In genomic region chr15:102546677-102547427, GRCm38 (mm10) we compare ENCODE assay signal across 9 mouse cellular contexts. TPM values are rescaled to one million over a fixed set of nuclear protein-coding genes. Genes with fewer than 3 reads are reported as not detected.
DNase-seq lines count a peak whose midpoint lies in the region; ATAC-seq and TF ChIP-seq lines count a peak whose summit lies in the region.
"Had no signal": no experiment of that assay in that cellular context is flagged by ENCODE, and none has a peak within 500 bp of the region (broad histone marks: within the 10 kb centered on the region; RNA-seq: fewer than 3 reads in every experiment).

No protein-coding gene starts in this region.

- H3K9me3 ChIP-seq in hindbrain, embryonic 15.5 days = no peaks in the 10 kb centered on the region
- H3K9me3 ChIP-seq in hindbrain, embryonic 10.5 days = no peaks in the 10 kb centered on the region

- DNase-seq in hindbrain, embryonic 10.5 days (ENCODE audit: low spot score) = no peak
- DNase-seq in cerebellum, adult 11 months = peak; percentile 98
- peak; percentile 63 for DNase-seq in gastrocnemius, adult 2 months
- peak; percentile 90 to 96 for DNase-seq in layer of hippocampus, adult 18-20 months (ENCODE audit: low spot score in 2 of 2)
- peak; percentile 35 to 62 for DNase-seq in lung, postnatal 4 days
- DNase-seq in embryo, embryonic 9.5 days (ENCODE audit: extremely low spot score) = no peak

- no peak overlapping the region for H3K4me2 ChIP-seq in hindbrain, embryonic 15.5 days

- H3K4me1 ChIP-seq in hindbrain, embryonic 15.5 days (replicated peaks) = peaks cover 13% of the 10 kb centered on the region; the same call in 1 of the 2 replicates
- no peaks in the 10 kb centered on the region for H3K4me1 ChIP-seq in hindbrain, embryonic 10.5 days (replicated peaks)

- no peak for TF ChIP-seq CTCF in gastrocnemius, adult 2 months (IDR thresholded peaks at IDR 0.05)

- H3K27ac ChIP-seq in hindbrain, embryonic 15.5 days (replicated peaks) = peak overlapping the region; percentile 72
- H3K27ac ChIP-seq in hindbrain, embryonic 10.5 days = no peak overlapping the region
- peak overlapping the region; percentile 38 for H3K27ac ChIP-seq in gastrocnemius, adult 2 months
- H3K27ac ChIP-seq: macrophage had no signal

- 64% methylated on average over 3 of the region's 3 CpGs for WGBS in hindbrain, embryonic 15.5 days
- WGBS in hindbrain, embryonic 10.5 days = 92% methylated on average over 3 of the region's 3 CpGs

- intact Hi-C loops in gastrocnemius, adult 2 months (cut with DNase I) = no loop called here

- H3K9ac ChIP-seq in hindbrain, embryonic 15.5 days = no peak overlapping the region

- ATAC-seq in hindbrain, embryonic 15.5 days (ENCODE audit: low FRiP score, low read depth) = peak; percentile 78
- ATAC-seq in erythroid progenitor cell, adult 5-6 weeks (replicated peaks; ENCODE audit: low FRiP score, poor library complexity, severe bottlenecking) = no peak

- H3K36me3 ChIP-seq in hindbrain, embryonic 15.5 days = peaks cover 45% of the 10 kb centered on the region
- H3K36me3 ChIP-seq in hindbrain, embryonic 10.5 days = peaks cover 78% of the 10 kb centered on the region

- H3K27me3 ChIP-seq in hindbrain, embryonic 15.5 days = no peaks in the 10 kb centered on the region
- no peaks in the 10 kb centered on the region for H3K27me3 ChIP-seq in hindbrain, embryonic 10.5 days (ENCODE audit: insufficient read depth, poor library complexity, severe bottlenecking)

- no peak overlapping the region for H3K4me3 ChIP-seq in hindbrain, embryonic 15.5 days
- H3K4me3 ChIP-seq in hindbrain, embryonic 10.5 days = no peak overlapping the region
- no peak overlapping the region for H3K4me3 ChIP-seq in gastrocnemius, adult 2 months

RNA-seq across cellular contexts. Expression of gene Npff, which starts 22.1 kb away (rescaled TPM):
- 4.8 and 5.3 TPM in 2 replicates for polyA plus RNA-seq in hindbrain, embryonic 15.5 days (2015; fragmentation: Nextera tagmentation; extraction: Ambion mirVana)
- 1.5 and 2.4 TPM in 2 replicates for polyA plus RNA-seq in hindbrain, embryonic 10.5 days (2016; fragmentation: Nextera tagmentation; extraction: Ambion mirVana)
- 1 to 10 TPM; 2.6 TPM for total RNA-seq in gastrocnemius, adult 2 months (2021)
- 1 to 10 TPM; 2.4 to 2.6 TPM for total RNA-seq in layer of hippocampus, adult 18-20 months (2021)
- total RNA-seq in erythroid progenitor cell, adult 5-6 weeks (2015; ENCODE audit: low replicate concordance) = 9.2 and 12.6 TPM in 2 replicates
- 3.3 TPM in 1 of 2 replicates, not detected in the other for total RNA-seq in erythroid progenitor cell, adult 5-6 weeks (2017; ENCODE audit: low replicate concordance)

RNA-seq across cellular contexts. Expression of gene Tarbp2, which starts 28.9 kb away (rescaled TPM):
- 98.0 and 104 TPM in 2 replicates for polyA plus RNA-seq in hindbrain, embryonic 15.5 days (2015; fragmentation: Nextera tagmentation; extraction: Ambion mirVana)
- polyA plus RNA-seq in hindbrain, embryonic 10.5 days (2016; fragmentation: Nextera tagmentation; extraction: Ambion mirVana) = 132 and 135 TPM in 2 replicates
- total RNA-seq in gastrocnemius, adult 2 months (2021) = 10 to 100 TPM; 33.0 to 37.0 TPM
- total RNA-seq in layer of hippocampus, adult 18-20 months (2021) = 10 to 100 TPM; 27.6 to 27.7 TPM
- total RNA-seq in erythroid progenitor cell, adult 5-6 weeks (2015; ENCODE audit: low replicate concordance) = 11.5 and 19.7 TPM in 2 replicates
- total RNA-seq in erythroid progenitor cell, adult 5-6 weeks (2017; ENCODE audit: low replicate concordance) = 11.9 and 20.4 TPM in 2 replicates

RNA-seq across cellular contexts. Expression of gene Map3k12, which starts 30.0 kb away (rescaled TPM):
- 55.7 and 58.3 TPM in 2 replicates for polyA plus RNA-seq in hindbrain, embryonic 15.5 days (2015; fragmentation: Nextera tagmentation; extraction: Ambion mirVana)
- 27.1 and 35.2 TPM in 2 replicates for polyA plus RNA-seq in hindbrain, embryonic 10.5 days (2016; fragmentation: Nextera tagmentation; extraction: Ambion mirVana)
- total RNA-seq in gastrocnemius, adult 2 months (2021) = 1 to 10 TPM; 1.3 to 1.6 TPM
- 10 to 100 TPM; 88.1 to 90.2 TPM for total RNA-seq in layer of hippocampus, adult 18-20 months (2021)
- total RNA-seq in erythroid progenitor cell, adult 5-6 weeks (2015; ENCODE audit: low replicate concordance) = 0.72 TPM in 1 of 2 replicates, not detected in the other
- 2.6 TPM in 1 of 2 replicates, not detected in the other for total RNA-seq in erythroid progenitor cell, adult 5-6 weeks (2017; ENCODE audit: low replicate concordance)

RNA-seq across cellular contexts. Expression of gene Gm10337, which starts 43.3 kb away (rescaled TPM):
- polyA plus RNA-seq in hindbrain, embryonic 15.5 days (2015; fragmentation: Nextera tagmentation; extraction: Ambion mirVana) = 9.5 and 14.8 TPM in 2 replicates
- polyA plus RNA-seq in hindbrain, embryonic 10.5 days (2016; fragmentation: Nextera tagmentation; extraction: Ambion mirVana) = 3.9 and 11.3 TPM in 2 replicates
- not detected for total RNA-seq in gastrocnemius, adult 2 months (2021)
- not detected for total RNA-seq in layer of hippocampus, adult 18-20 months (2021)
- not detected in 2 replicates for total RNA-seq in erythroid progenitor cell, adult 5-6 weeks (2015; ENCODE audit: low replicate concordance)
- not detected in 2 replicates for total RNA-seq in erythroid progenitor cell, adult 5-6 weeks (2017; ENCODE audit: low replicate concordance)
- polyA plus RNA-seq: macrophage had no signal

Comparison
In these comparisons a context has a peak if more than half of its experiments do, and no peak if none do; other contexts are left out.
1. DNase-seq: peak in cerebellum, adult 11 months (single experiment), gastrocnemius, adult 2 months (single experiment), layer of hippocampus, adult 18-20 months (2 of 2) and lung, postnatal 4 days (2 of 2); none in hindbrain, embryonic 10.5 days (single experiment) and embryo, embryonic 9.5 days (single experiment).
2. RNA of gene Map3k12, which starts 30.0 kb away (total RNA-seq): 88.1 to 90.2 TPM in layer of hippocampus, adult 18-20 months; 1.3 to 1.6 TPM in gastrocnemius, adult 2 months and 0.72 to 2.6 TPM in erythroid progenitor cell, adult 5-6 weeks; every median in the first group is over 10 times any median in the second.